Mouse (Mus musculus) hindbrain, embryonic 15.5 days (tissue): ENCODE measurements around the gene Efnb2. TPM values are rescaled to one million over a fixed set of nuclear protein-coding genes. Genes with fewer than 3 reads are reported as not detected.

Source experiments
- ATAC-seq: fragments of 200-750 bp; cut with Nextera tagmentation; 2 replicates; pipeline ENCODE4 v1.8.0; 2017; ENCODE audit warnings: low read depth, moderate number of reproducible peaks, moderate TSS enrichment; ENCODE audit not compliant: low FRiP score
- H3K27ac ChIP-seq: fragments of 300-500 bp; sonication (generic); replicated peaks from 2 replicates; pipeline ENCODE4 v1.5.1; 2015; ENCODE audit warnings: mild to moderate bottlenecking, inconsistent platforms
- H3K27me3 ChIP-seq: fragments of 300-500 bp; sonication (generic); 2 replicates; pipeline ENCODE4 v1.6.1; 2015; ENCODE audit warnings: control low read depth, inconsistent platforms
- H3K36me3 ChIP-seq: fragments of 300-500 bp; sonication (generic); 2 replicates; pipeline ENCODE4 v1.6.1; 2015; ENCODE audit warnings: control low read depth, inconsistent platforms
- H3K4me1 ChIP-seq: fragments of 300-500 bp; sonication (generic); replicated peaks from 2 replicates; pipeline ENCODE4 v1.6.1; 2015; ENCODE audit warnings: control low read depth, inconsistent platforms
- H3K4me2 ChIP-seq: fragments of 300-500 bp; sonication (generic); 2 replicates; pipeline ENCODE4 v1.6.1; 2015; ENCODE audit warnings: moderate library complexity, mild to moderate bottlenecking, inconsistent platforms
- H3K4me3 ChIP-seq: fragments of 300-500 bp; sonication (generic); 2 replicates; pipeline ENCODE4 v1.5.1; 2015; ENCODE audit warnings: mild to moderate bottlenecking, inconsistent platforms
- H3K9ac ChIP-seq: fragments of 300-500 bp; sonication (generic); 2 replicates; pipeline ENCODE4 v1.6.1; 2015; ENCODE audit warnings: inconsistent platforms
- H3K9me3 ChIP-seq: fragments of 300-500 bp; sonication (generic); 2 replicates; pipeline ENCODE4 v1.6.1; 2016; ENCODE audit warnings: control low read depth, inconsistent platforms
- WGBS: fragments of 180-500 bp; shearing (Covaris S2); methylation state at CpG from one replicate; pipeline ENCODE4 v1.1.7; 2015; 5-methylcytosine and 5-hydroxymethylcytosine counted together
- polyA plus RNA-seq: library from polyadenylated mRNA; unstranded; fragments of >200 nt; fragmentation: Nextera tagmentation; extraction: Ambion mirVana; gene quantifications from 2 replicates; pipeline ENCODE4 v1.2.1, GENCODE M21; 2015

Efnb2 gene
- polyA plus RNA-seq, 1 experiment from 2014 or later, result 21.5 TPM

GRCm38 (mm10) chr8:8653343-8653742, 7.7 kb downstream of the Efnb2 start:
- 0 out of 2 replicates have a peak overlapping the region, but pooled peaks have one; percentile 10 for H3K4me3 ChIP-seq
- H3K36me3 ChIP-seq, result no peaks in the 10 kb centered on the region
- 29% methylated on average over 5 of the region's 5 CpGs for WGBS
- H3K9me3 ChIP-seq, result no peaks in the 10 kb centered on the region
- peaks cover 91% of the 10 kb centered on the region for H3K4me1 ChIP-seq
- no peak overlapping the region for H3K9ac ChIP-seq
- 0 out of 2 replicates have a peak overlapping the region, but pooled peaks have one; percentile 26 for H3K27ac ChIP-seq
- peak overlapping the region; percentile 93 for H3K4me2 ChIP-seq
- no peak for ATAC-seq
- H3K27me3 ChIP-seq, result no peaks in the 10 kb centered on the region

- H3K27me3 ChIP-seq, result no peaks in the 10 kb centered on the region
- WGBS, result 80% methylated on average over 4 of the region's 4 CpGs
- no peaks in the 10 kb centered on the region for H3K36me3 ChIP-seq
- no peak overlapping the region for H3K4me2 ChIP-seq
- no peak overlapping the region for H3K27ac ChIP-seq
- H3K4me1 ChIP-seq, result peaks cover 83% of the 10 kb centered on the region
- no peak overlapping the region for H3K4me3 ChIP-seq
- no peak for ATAC-seq
- H3K9me3 ChIP-seq, result no peaks in the 10 kb centered on the region
- H3K9ac ChIP-seq, result no peak overlapping the region
These were observed 8.7 kb downstream of the Efnb2 start for GRCm38 (mm10) chr8:8652388-8652787.

GRCm38 (mm10) chr8:8649944-8650343, 11.1 kb downstream of the Efnb2 start:
- Histone ChIP-seq H3K4me2 (no peak overlapping the region), H3K27me3 (no peaks in the 10 kb centered on the region), H3K4me1 (peaks cover 73% of the 10 kb centered on the region), H3K9ac (no peak overlapping the region), H3K27ac (peak overlapping the region; percentile 36; the same call in 1 of the 2 replicates), H3K9me3 (no peaks in the 10 kb centered on the region), H3K36me3 (no peaks in the 10 kb centered on the region), H3K4me3 (no peak overlapping the region)
- peak; percentile 20; the same call in 1 of the 2 replicates for ATAC-seq
- WGBS, result 38% methylated on average over 8 of the region's 8 CpGs

- Histone ChIP-seq H3K9me3 (no peaks in the 10 kb centered on the region), H3K4me2 (no peak overlapping the region), H3K27me3 (no peaks in the 10 kb centered on the region), H3K27ac (peak overlapping the region; percentile 36; the same call in 1 of the 2 replicates), H3K4me1 (peaks cover 72% of the 10 kb centered on the region), H3K9ac (no peak overlapping the region), H3K4me3 (no peak overlapping the region), H3K36me3 (no peaks in the 10 kb centered on the region)
- peak; percentile 13; the same call in 1 of the 2 replicates for ATAC-seq
- 78% methylated on average over 3 of the region's 3 CpGs for WGBS
These were observed 11.5 kb downstream of the Efnb2 start for GRCm38 (mm10) chr8:8649536-8649935.

GRCm38 (mm10) chr8:8648686-8649085, 12.4 kb downstream of the Efnb2 start:
- Histone ChIP-seq H3K4me2 (no peak overlapping the region), H3K4me1 (peaks cover 65% of the 10 kb centered on the region), H3K9ac (no peak overlapping the region), H3K4me3 (no peak overlapping the region), H3K9me3 (no peaks in the 10 kb centered on the region), H3K27ac (no peak overlapping the region), H3K36me3 (no peaks in the 10 kb centered on the region), H3K27me3 (no peaks in the 10 kb centered on the region)
- no peak for ATAC-seq
- 56% methylated on average over 7 of the region's 7 CpGs for WGBS

GRCm38 (mm10) chr8:8647824-8648223, 13.2 kb downstream of the Efnb2 start:
- 84% methylated on average over 7 of the region's 7 CpGs for WGBS
- ATAC-seq, result no peak
- H3K9me3 ChIP-seq, result no peaks in the 10 kb centered on the region
- H3K4me3 ChIP-seq, result no peak overlapping the region
- H3K9ac ChIP-seq, result no peak overlapping the region
- peaks cover 56% of the 10 kb centered on the region for H3K4me1 ChIP-seq
- no peak overlapping the region for H3K4me2 ChIP-seq
- no peak overlapping the region for H3K27ac ChIP-seq
- no peaks in the 10 kb centered on the region for H3K27me3 ChIP-seq
- no peaks in the 10 kb centered on the region for H3K36me3 ChIP-seq

GRCm38 (mm10) chr8:8647319-8647718, 13.7 kb downstream of the Efnb2 start:
- Histone ChIP-seq H3K4me1 (peaks cover 51% of the 10 kb centered on the region), H3K9ac (no peak overlapping the region), H3K9me3 (no peaks in the 10 kb centered on the region), H3K27me3 (no peaks in the 10 kb centered on the region), H3K4me3 (no peak overlapping the region), H3K27ac (no peak overlapping the region), H3K36me3 (no peaks in the 10 kb centered on the region), H3K4me2 (no peak overlapping the region)
- no peak for ATAC-seq
- WGBS, result 60% methylated on average over 3 of the region's 3 CpGs

GRCm38 (mm10) chr8:8644160-8644915, 16.7 kb downstream of the Efnb2 start:
- 66% methylated on average over 11 of the region's 11 CpGs for WGBS
- Histone ChIP-seq H3K9me3 (no peaks in the 10 kb centered on the region), H3K27me3 (no peaks in the 10 kb centered on the region), H3K27ac (no peak overlapping the region), H3K4me3 (no peak overlapping the region), H3K9ac (no peak overlapping the region), H3K4me2 (no peak overlapping the region), H3K36me3 (no peaks in the 10 kb centered on the region), H3K4me1 (peaks cover 35% of the 10 kb centered on the region)
- ATAC-seq, result no peak

GRCm38 (mm10) chr8:8640264-8640588, 20.8 kb downstream of the Efnb2 start:
- no peaks in the 10 kb centered on the region for H3K9me3 ChIP-seq
- peaks cover 6% of the 10 kb centered on the region; the same call in 1 of the 2 replicates for H3K36me3 ChIP-seq
- H3K4me1 ChIP-seq, result peaks cover 18% of the 10 kb centered on the region
- H3K27ac ChIP-seq, result no peak overlapping the region
- H3K9ac ChIP-seq, result no peak overlapping the region
- H3K27me3 ChIP-seq, result no peaks in the 10 kb centered on the region
- ATAC-seq, result 0 out of 2 replicates have a peak, but pooled peaks have one; percentile 55
- 8% methylated on average over 4 of the region's 4 CpGs for WGBS
- no peak overlapping the region for H3K4me3 ChIP-seq
- H3K4me2 ChIP-seq, result no peak overlapping the region; the same call in 1 of the 2 replicates

GRCm38 (mm10) chr8:8639569-8640263, 21.3 kb downstream of the Efnb2 start:
- whole genome bisulfite sequencing, result 36% methylated on average over 8 of the region's 8 CpGs
- H3K4me3 ChIP-seq, result no peak overlapping the region
- H3K27ac ChIP-seq, result no peak overlapping the region
- no peaks in the 10 kb centered on the region for H3K9me3 ChIP-seq
- no peak overlapping the region; the same call in 1 of the 2 replicates for H3K4me2 ChIP-seq
- no peak for ATAC-seq
- H3K36me3 ChIP-seq, result peaks cover 6% of the 10 kb centered on the region; the same call in 1 of the 2 replicates
- no peaks in the 10 kb centered on the region for H3K27me3 ChIP-seq
- H3K9ac ChIP-seq, result no peak overlapping the region
- peaks cover 15% of the 10 kb centered on the region for H3K4me1 ChIP-seq

- Histone ChIP-seq H3K4me1 (peaks cover 20% of the 10 kb centered on the region; the same call in 1 of the 2 replicates), H3K4me2 (no peak overlapping the region), H3K9ac (no peak overlapping the region), H3K9me3 (no peaks in the 10 kb centered on the region), H3K27me3 (no peaks in the 10 kb centered on the region), H3K27ac (no peak overlapping the region), H3K4me3 (no peak overlapping the region), H3K36me3 (no peaks in the 10 kb centered on the region)
- WGBS, result 67% methylated on average over 7 of the region's 7 CpGs
- ATAC-seq, result no peak
These were observed 29.6 kb downstream of the Efnb2 start for GRCm38 (mm10) chr8:8631394-8631793.

GRCm38 (mm10) chr8:8624017-8624416, 37.0 kb downstream of the Efnb2 start:
- peaks cover 14% of the 10 kb centered on the region; the same call in 1 of the 2 replicates for H3K36me3 ChIP-seq
- WGBS, result 69% methylated on average over 7 of the region's 7 CpGs
- H3K9ac ChIP-seq, result no peak overlapping the region
- H3K4me2 ChIP-seq, result no peak overlapping the region
- no peak overlapping the region for H3K4me3 ChIP-seq
- no peak overlapping the region for H3K27ac ChIP-seq
- peaks cover 43% of the 10 kb centered on the region for H3K4me1 ChIP-seq
- H3K27me3 ChIP-seq, result no peaks in the 10 kb centered on the region
- ATAC-seq, result no peak
- H3K9me3 ChIP-seq, result no peaks in the 10 kb centered on the region
